Mouse (Mus musculus) large intestine, adult 2 months (tissue): ENCODE measurements around the gene Arl5a. TPM values are rescaled to one million over a fixed set of nuclear protein-coding genes. Genes with fewer than 3 reads are reported as not detected.
A peak's percentile ranks its signal among the peaks of the same experiment; 100 is the strongest.

Experiments
- DNase-seq: peaks from one replicate; pipeline ENCODE4 v3.0.0-alpha.2; 2012; ENCODE audit warnings: low read depth, low spot score
- WGBS: fragments of 180-500 bp; shearing (Covaris S2); methylation state at CpG from one replicate; pipeline ENCODE4 v1.1.7; 2018; 5-methylcytosine and 5-hydroxymethylcytosine counted together
- polyA plus RNA-seq: library from polyadenylated mRNA; depleted of rRNA; stranded (reverse); fragments of >200 nt; gene quantifications from 2 replicates; pipeline ENCODE4 v1.2.3, GENCODE M21; 2012; rRNA removed

Gene Arl5a
- 7.9 and 12.4 TPM in 2 replicates for polyA plus RNA-seq

DNA sequence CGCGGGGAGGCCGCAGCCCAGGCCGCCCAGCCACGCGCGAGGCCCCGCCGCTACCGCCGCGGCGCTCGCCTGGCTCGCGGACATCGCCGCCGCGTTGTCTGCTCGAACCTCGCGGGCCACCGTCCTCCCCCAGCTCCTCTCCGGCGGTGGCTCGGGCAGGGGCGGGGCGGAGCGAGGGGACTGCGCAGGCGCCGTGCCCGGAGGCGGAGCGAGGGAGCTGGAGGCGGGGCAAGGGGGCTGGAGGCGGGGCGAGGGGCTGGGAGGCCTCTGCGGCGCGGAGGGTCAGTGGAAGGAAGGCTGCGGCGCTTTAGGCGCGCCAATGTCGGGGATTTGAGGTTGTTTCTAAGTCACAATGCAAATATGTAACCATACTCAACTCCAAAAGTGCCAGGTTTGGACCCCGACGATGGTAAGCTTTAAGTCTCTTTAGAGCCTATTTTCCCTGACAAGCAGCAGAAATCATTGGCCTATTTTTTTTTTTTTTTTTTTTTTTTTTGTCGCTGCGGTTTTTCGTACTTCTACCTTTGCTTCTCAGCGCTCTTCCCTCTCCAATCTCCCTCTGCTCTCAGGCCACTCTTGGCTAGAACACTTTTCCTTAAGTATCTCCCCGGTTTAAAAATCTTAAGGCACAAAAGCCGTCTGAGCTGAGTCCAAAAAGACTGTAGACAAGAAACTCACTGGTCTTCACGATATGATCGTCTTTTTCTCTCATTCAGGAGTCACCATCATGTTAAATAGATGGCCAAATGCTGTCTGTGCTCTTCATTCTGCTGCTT lies at the start of gene Arl5a:
Gene Arl5a (minus strand): TSS at position 155 of the 776 bp plus-strand sequence.
- under 1% methylated on average over 56 of the region's 57 CpGs for WGBS
- DNase-seq = peak; percentile 57

DNA sequence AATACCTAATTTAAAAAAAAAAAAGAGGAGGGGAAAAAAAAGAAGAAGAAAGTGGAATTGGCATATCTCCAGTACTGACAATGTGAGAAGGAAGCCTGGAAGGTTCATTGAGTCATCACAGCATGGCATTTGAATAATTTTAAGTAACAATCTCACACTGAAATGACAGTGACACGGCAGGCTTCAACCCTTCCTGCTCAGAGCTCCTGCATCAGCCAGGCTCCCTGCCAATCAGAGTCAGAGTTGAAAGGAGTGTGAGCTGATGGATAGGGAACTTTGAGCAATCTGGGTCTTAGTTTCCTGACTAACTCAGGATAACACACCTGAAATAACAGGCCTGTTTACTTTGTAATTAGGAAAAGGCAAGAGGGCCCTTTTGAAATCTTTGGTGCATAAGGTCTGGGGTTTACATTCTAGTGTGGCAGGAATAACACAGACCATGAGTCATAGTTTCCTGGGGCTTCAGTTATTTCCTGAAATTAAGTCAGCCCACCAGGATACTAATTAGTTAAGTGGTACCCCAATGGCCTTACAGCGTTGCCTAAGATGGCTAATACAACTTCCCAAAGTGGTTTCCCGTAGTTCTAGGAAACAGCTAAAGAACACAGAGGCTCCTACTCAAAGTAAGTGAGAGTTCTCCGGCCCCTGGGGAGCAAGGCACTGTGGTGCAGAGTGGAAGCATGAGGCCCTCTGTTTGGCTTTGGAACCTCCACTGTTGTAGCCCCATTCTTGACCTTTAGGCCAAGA lies 47.0 kb upstream of the Arl5a start:
- DNase-seq = no peak

DNA sequence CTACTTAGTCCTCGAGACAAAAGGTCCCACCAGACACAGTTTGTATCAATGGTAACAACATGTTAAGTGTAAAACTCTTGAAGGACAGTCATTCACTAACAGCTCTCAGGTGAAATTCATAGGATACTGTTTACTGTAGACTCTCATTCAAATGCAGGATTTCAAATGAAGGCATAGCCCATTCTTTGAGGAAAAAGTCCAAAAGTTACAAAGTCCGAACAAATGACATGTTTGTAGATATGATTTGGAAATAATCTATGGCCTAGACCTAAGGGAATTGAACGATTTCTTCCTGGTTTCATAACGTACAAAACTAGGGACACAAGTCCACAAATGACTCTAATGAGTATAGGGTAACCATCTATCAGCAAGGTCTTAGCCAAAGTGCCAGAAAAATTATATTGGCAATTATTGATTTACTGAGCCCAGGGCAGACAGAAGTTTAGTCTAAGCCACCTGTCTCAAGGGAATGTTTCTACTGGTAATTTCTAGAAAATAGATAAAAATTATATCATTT lies 45.4 kb upstream of the Arl5a start:
- 61% methylated on average over 4 of the region's 4 CpGs for WGBS
- no peak for DNase-seq

More for the DNA sequence above, 47.0 kb upstream of the Arl5a start:
- 37% methylated on average over 4 of the region's 4 CpGs for WGBS

DNA sequence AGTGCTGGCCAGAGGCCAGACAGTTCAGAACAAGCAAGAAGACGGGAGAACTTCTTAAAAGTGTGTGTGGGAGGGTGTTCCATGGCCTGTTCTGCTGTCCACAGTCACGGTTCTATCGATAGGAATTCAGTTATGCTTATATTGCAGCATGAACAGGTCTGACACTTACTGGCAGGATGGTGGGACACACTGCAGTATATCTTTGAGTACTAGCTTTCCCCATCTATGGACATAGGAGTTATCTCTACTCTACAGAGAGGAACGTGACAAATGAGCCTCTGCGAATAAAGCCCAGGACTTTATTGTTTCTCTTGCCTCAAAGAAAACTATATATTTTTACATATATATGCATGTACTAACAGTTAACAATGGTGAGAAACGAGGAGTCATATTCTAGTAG lies 42.9 kb upstream of the Arl5a start:
- no peak for DNase-seq

DNA sequence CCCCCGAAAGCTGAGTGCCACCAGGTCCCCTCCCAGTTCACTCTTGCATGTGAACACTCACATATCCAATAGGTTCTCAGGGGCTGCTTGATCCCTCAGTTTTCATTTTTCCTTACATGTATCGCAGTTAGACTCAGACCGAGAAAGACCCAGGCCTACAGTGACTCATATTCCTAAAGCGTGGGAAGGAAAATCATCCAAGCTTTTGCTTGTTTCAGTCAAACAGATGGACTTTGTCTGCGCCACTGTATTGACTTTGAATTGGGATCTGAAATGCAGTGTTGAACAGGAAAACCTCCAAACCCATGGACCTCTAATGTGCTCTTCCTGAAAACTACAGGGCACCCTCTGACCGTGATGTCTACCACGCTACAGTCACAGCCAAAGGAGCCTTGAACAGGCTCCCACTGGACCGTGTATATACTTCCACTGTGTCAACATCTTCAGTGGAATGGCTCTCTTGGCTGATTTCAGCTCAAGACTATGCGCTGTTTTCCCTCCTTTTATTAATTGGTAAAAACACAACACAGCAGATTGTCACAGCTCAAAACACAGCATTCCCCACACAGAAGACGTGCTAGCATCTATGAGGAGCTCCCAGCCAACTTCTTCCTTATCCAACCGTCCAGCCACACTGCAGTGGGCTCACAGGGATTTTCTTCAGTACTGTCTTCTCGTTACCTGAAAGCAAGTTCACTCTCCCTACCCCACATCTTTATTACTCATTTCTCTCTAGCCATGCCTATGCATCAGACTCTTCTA lies 36.7 kb upstream of the Arl5a start:
- whole genome bisulfite sequencing = 83% methylated on average over 12 of the region's 12 CpGs

More for the DNA sequence above, 42.9 kb upstream of the Arl5a start:
- 76% methylated on average over 6 of the region's 6 CpGs for WGBS

DNA sequence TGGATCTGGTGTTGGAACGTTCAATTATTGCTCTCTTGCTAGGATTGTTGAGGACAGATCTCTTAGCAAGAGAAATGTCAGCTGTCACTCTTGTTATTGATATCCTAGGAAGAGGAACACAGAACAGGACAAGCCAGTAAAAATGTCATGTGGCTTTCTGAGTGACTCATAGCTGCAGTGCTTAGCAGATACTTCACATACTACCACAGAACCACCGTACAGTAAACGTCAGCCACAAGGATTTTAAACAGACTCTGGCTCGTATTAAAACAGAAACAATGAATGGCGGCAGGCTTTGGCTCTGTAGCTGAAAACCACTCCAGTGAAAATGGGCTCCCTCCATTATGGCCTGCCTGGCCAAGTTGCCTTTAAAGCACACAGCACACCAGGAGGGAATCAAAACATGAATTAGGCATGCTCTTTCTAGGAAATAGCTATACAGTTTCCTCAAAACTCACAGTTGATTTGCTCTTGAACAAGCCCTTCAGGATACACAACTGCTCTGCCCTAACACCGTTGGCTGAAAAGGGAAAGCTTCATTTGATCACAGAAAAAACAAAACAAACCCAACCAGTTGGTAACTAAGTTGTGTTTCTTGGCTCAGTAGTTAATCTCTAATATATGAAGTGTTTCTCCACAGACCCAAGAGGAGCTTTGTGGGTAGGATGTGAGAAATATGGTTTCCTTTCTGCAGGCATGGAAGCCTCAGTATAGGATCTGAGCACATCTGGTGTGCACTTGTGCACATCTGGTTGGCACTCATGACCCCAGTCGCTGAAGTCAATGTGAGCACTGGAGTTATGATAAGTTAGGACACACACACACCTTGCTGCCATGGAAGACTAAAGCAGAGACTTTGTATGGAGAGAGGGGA lies 31.1 kb upstream of the Arl5a start:
- no peak for DNase-seq
- 60% methylated on average over 7 of the region's 7 CpGs for WGBS

More for the DNA sequence above, 36.7 kb upstream of the Arl5a start:
- DNase-seq = no peak

DNA sequence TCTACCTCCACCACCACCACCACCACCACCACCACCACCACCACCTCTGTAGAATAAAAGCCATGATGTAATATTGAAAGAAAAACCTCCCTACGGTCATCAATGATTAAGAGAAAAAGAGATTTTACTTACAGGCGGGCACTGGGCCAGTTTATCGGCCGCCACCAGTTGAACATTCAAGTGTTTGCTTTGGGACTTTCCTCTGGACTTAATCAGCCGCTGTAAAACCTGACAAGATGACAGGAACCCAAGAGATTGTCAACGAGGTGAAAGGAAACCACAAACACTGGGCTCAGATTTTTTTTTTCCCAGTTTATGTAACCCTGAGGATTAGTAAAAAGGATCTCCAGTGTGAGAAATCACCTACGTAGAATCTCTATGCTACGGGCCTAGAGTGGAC lies 25.1 kb upstream of the Arl5a start:
- DNase-seq = no peak
- 45% methylated on average over 8 of the region's 8 CpGs for WGBS

DNA sequence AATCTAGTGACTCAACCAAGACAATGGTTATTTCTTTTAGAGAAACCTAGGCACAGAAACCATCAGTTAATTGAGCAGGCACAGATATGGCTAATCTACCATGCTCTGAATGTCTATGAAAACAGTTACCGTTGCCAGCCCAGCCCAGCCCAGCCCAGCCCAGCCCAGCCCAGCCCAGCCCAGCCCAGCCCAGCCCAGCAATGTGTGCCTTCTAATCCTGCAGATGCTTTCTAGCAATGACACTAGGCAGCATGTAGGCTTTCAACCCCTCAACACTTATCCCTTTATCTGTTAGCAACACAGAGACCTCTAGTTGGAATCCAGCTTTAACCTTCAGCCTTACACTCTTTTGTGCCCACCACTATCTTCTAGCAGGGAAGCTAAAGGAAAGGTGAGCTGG lies 24.2 kb upstream of the Arl5a start:
- 19% methylated on average over 1 of the region's 1 CpGs for WGBS
- DNase-seq = no peak

DNA sequence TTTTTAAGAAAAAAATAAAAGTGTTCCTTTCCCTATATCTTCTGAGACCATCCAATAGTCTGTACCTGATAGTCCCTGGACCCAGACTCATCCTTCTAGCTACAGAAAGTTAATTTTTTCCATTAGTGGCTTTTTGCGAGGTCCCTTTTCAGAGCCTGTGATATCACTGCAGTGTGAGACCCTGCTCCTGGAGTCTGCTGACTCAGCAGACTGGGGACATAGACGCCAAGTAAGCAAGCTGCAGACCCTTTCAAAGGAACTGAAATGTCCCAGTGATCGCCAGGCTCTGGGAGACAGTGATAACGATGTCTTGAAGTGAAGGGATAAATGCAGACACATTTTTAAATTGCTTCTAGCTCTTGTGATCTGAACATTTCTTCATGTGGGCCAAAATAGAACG lies 21.9 kb upstream of the Arl5a start:
- WGBS = 89% methylated on average over 5 of the region's 5 CpGs
- no peak for DNase-seq

DNA sequence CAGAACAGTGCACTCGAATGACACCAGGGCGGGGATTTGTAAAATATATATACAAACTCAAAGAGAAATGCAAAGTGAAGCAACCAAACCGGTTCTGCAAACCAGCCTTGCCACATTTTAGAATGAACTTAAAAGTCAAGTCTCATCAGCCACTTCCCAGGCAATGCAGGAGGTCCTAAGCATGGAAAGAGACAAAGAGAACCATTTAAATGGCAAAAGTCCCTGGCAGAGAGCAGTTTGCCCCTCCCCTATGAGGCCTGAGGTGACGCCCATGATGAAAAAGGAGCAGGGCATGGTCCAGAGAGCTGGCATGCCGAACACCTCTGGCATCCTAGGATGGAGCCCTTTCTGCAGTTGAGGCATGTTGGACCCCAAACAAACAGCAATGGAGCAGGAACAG lies 17.4 kb upstream of the Arl5a start:
- WGBS = 18% methylated on average over 5 of the region's 5 CpGs
- DNase-seq = no peak

DNA sequence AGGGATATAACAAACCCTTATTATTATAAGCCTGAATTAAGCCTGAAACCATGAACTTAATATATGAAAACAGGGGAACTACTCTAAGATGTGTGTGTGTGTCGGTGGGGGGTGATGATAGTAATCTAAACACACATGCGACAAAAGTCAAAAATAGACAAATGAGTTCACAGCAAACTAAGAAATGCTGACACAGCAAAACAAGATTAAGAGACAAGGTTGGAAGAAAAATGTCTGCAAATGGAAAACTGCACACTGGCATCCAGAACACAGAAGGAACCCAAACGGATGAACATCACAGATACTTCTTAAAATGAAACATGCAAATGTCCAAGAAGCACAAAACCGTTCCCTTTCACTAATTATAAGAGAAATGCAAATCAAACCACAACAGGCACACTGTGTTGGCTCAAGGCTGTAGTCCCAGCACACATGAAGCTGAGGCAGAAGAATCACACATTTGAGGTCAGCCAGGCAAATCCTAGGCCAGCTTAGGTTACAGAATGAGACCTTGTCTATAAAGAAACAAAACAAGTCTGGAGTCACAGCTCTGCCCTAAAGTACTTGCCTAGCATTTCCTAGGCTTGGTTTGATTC lies 15.8 kb upstream of the Arl5a start:
- no peak for DNase-seq
- WGBS = 88% methylated on average over 4 of the region's 4 CpGs

DNA sequence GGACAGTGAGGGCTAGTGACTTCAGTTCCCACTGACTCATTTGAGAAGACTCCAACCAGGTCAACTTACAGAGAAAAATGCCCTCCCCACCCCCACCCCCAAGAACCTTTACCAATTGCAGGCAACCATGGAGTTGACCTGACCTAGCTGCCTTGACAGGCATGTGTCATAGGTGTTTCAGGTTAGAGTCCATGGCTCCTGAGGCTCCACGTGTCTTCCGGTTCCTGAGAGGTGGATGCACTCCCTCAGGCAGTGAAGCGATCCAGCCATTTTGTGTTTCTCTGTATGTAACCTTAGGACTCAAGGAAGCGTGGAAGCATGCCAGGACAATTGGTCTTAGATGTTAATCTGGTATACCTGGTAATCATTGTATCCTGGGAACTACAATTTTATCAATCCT lies 13.7 kb upstream of the Arl5a start:
- no peak for DNase-seq
- 54% methylated on average over 4 of the region's 4 CpGs for WGBS

DNA sequence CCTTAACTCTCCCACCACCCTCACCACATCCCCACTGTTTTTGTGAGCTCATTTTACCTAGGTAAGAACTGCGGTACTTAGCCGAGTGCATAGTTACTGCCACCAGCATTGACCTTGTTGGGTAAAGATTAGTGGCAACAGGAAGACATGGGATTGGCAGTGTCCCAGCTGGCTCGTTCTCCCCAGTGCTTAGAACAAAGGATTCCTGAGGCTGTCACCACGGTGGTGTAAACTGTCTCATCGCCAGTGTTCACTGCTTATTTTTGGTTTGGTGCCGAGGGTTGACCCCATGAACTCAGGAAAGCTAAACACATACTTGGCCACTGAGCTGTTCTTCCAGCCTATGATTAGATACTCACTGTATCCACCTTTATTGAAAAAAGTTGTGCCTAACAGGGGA lies 13.3 kb upstream of the Arl5a start:
- no peak for DNase-seq
- WGBS = 6% methylated on average over 6 of the region's 6 CpGs

DNA sequence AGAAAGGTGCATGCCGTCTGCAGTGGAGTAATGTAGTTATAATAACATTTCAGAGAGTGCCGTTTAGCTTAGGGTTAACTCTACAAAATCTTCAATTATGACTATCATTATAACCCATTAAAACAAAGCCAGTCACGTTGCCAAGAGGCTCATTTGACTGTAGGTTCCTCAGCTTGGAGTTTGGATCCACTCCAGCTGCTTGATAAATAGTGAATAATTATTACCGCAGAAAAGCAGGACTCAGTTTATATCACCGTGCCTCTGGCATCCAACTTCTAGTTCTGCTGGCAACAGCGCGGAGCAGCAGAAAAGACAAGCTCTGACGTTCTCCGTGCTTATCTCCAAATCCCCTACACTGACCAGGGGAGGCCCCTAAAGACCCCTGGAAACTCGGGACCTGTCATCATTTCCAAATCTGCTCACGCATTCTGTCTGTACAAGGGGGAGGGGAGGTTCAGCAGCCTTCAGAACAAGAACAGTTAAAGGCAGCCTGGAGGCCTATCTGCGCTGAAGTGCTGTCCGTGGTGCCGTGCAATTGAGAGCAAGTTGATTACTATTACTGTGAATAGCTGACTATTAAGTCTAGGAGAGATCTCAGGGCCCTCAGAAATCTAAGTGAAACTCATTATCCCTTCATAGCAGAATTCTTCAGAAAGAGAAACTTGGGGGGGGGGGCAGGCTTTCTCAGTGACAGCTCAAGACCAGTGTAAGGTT lies 11.4 kb upstream of the Arl5a start:
- 64% methylated on average over 14 of the region's 14 CpGs for WGBS
- no peak for DNase-seq

DNA sequence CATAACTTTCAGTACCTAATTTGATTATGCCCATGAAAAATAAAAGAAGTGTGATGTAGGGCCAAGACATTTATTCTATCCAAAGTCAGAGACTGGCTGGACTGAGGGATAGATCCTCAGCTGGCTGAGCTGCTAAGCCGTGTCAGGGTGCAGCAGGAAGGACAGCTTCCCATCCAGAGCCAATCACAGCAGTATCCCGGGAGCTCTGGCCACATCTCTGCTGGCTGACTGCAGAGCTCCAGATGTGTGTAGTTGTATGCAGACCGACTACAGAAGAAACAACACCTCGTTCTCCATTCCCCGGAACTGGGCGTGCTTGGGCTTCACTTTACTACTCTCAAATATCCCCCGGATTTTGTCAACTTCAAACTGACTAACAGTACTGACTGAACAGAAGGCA lies 8.7 kb upstream of the Arl5a start:
- DNase-seq = no peak
- 64% methylated on average over 7 of the region's 7 CpGs for WGBS

DNA sequence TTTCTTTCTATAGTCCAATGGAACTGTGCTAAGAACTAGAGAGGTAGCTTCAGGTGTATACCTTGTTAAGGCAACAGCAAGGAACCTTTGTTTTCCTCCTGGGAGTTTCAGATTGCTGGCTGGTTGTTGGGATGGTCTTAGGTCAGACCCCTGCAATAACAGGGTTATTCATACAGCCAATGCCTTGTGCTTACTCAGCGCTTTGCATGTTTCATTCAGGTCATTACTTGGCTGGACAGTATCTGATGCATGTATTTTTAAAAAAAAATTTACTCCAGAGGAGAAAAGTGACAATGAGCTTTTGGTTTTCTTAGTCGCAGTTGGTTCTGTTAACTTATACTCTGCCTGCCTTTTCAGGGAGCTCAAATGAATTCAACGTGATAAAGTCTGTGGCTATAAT lies 2.7 kb upstream of the Arl5a start:
- DNase-seq = no peak
- WGBS = 85% methylated on average over 3 of the region's 3 CpGs

DNA sequence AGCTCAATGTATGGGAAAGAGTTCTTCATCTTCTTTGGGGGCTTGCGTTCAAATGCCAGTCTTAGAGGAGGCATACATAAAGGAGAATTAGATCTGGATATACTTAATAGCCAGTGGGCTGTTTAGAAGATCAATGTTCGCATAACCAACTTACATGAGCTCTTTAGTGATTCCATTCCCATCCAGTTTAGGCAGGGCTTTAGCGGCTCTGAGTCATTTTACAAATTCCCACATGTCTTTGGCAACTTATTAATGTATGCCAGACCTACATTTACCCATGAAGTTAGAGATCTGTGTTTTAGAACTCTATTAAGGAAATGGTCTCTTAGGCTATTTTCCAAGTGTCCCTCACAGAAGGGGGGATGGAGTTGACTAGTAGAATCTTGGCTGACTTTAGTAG lies 1.3 kb upstream of the Arl5a start:
- 93% methylated on average over 3 of the region's 3 CpGs for WGBS

DNA sequence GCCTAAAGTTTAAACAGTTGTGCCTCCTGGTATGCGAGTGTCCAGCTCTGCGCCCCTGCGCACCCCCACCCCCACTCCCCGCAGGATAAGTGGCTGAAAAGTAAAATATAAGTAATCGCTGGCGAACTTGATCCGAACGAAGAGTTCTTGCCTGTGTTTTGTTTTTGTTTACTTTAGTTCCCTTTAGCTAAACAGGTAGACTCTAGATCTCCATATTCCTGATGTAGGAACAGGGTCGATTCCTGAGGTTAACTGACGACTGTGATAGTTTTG lies 758 bp upstream of the Arl5a start:
- DNase-seq = no peak
- 7% methylated on average over 10 of the region's 10 CpGs for whole genome bisulfite sequencing

More for the DNA sequence above, 1.3 kb upstream of the Arl5a start:
- DNase-seq = no peak
